Mouse (Mus musculus) MEL-GATA-1-ER (cell line): ENCODE results near the gene Ifna11.

ENCODE experiments used
- DNase-seq: peaks from one replicate; pipeline ENCODE4 v3.0.0-alpha.2; 2012; ENCODE audit warnings: low read depth; ENCODE audit errors: extremely low read depth

The Ifna11 gene

DNA sequence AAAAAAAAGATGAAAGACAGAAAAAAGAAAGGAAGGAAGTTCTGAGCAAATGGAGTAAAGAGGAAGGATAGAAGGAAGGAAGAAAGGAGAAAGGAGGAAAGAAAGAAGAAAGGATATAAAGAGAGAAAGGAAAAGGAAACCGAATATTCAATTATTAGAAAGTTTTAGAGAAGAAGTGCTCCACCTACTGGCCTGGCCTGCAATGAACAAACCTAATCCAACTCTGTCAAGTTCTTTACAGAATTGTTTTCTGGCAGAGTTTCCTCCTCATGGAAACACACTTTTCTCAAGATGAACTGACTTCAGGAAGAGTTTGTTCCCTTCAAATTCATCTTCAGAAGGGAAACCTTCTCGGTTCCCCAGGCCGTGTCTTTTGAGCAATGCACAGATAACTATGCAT is 19.1 kb downstream of the Ifna11 start:
- no peak for DNase-seq

DNA sequence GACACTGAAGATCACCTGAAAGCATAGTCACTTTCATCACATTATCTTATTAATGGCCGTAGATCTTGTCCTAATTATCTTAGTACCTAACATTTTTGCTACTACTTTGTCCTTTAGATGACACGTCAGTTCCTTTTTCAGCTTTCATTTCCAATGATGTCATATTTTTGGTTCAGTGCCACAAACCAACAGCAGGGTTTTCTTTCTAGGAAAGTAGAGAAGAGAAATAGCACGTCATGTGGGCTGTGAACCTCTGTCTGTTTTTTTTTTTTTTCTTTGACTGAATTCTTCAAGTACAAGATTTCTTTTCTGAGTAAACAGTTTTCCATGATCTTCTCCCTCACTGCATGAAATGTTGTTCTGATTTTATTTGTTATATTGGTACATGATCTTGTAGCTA is 20.3 kb downstream of the Ifna11 start:
- DNase-seq, result no peak

DNA sequence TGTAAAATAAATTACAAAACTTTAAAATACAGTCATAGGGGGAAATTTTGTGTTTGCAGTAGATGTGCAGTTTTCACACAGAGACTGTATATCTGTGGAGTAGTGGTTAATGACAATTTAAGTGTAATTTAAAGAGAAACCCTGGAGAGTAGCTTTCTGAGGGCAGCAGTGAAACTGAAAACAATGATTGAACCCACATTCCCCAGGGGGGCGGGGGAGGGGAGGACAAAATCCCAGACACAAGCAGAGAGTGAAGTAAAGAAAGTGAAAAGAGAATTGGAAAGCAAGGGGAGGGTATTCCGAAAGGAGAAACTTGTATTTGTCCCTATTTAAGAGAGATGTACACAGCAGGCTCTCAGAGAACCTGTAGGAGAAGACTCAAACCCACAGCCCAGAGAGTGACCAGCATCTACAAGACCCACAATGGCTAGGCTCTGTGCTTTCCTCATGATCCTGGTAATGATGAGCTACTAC is 21.7 kb downstream of the Ifna11 start, which contains the start of gene Ifna4:
Gene Ifna4 (plus strand): TSS at position 424 of the 474 bp plus-strand sequence.
- no peak for DNase-seq

DNA sequence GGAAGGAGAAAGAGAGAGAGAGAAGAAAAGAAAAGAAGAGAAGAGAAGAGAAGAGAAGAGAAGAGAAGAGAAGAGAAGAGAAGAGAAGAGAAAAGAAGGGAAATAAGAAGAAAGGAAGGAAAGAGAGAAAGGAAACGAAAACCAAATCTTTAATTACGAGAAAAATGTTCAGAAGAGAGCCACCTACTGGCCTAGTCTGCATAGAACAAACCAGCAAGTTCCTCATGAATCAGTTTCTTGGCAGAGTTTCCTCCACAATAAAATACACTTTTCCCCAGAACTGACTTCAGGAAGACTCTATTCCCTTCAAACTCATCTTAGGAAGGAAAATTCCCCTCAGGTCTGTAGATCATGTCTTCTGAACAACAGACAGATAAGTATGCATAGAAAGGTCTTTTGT is 25.6 kb downstream of the Ifna11 start:
- DNase-seq, result no peak

DNA sequence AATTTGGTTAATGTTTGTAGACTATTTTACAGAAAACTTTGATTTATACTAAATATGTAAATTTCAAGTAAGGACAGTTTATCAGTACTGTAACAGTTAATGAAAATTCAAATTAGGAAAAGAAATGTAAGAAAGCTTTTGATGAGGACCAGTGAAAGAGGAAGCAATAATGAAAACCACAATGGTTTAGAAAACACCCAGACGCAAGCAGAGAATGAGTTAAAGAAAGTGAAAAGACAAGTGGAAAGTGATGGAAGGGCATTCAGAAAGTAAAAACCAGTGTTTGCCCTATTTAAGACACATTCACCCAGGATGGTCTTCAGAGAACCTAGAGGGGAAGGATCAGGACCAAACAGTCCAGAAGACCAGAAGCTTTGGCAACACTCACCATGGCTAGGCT is 29.9 kb downstream of the Ifna11 start, which contains the start of gene Ifna1:
Gene Ifna1 (plus strand): TSS at position 390 of the 400 bp plus-strand sequence.
- no peak for DNase-seq

DNA sequence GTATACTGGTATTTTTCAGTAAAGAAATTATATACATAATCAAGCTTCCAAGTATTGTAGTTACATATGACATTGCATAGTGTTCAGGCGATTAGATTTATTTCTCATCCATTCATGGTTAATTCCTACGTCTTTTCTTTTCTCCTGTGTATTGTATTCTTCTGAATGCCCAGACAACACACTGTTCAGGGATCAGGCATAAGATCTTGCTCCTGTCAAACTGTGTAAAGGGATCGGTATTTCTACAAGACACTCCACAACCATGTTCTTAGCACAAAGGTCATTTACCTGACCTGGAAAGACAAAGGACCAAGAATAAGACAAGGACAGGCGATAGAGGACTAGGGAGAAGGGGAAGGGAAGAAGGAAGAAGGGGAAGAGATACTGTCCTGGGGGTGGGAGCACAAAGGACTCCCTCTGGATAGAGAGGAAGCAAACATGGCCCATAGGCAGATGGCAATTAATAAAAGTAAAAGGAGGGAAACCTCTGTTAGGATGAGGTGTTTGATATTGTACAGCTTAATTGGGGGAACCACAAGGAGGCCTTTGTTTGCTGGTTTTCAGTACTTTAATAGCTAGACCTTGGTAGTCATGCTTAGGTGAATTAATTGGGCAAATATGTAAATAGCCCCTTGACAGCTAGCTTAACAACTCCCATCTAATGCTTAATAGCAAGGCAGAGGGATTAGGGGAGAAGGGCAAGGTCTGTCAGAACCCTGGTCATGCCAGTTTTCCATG is 31.4 kb downstream of the Ifna11 start:
- no peak for DNase-seq

DNA sequence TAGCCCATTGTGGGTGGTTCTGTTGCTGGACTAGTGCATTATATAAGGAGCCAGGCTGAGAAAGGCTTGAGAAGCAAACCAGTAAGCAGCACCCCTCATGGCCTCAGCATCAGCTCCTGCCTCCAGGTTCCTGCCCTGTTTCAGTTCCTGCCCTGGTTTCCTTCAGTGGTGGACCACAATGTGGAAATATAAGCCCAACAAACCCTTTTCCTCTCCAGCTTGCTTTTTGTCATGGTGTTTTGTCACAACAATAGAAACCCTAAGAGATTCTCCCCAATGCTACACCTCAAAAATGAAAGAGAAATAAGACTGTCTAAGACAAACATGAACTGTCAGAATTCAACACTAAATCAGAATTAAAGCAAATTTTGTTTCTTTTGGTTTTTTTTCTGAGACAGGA is 39.5 kb downstream of the Ifna11 start:
- DNase-seq, result no peak

DNA sequence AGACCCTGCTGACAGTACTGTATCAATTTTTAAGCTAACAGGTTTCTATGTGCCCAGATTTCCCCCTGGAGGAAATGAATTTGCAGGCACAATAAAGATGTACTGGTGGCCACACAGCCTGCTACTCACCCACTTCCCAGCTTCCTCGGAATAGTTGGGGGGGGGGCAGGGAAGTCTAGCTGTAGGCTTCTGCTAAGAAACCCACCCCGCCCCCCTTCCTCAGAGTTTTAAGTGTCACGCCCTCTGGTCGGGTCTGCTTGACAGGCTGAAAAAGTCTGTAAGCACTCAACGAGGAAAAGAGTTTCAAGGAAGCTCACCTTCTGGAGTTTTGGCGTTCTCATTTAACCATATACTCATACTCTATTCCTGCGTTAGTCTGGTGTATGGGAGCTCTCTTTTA is 43.5 kb downstream of the Ifna11 start:
- DNase-seq, result no peak

DNA sequence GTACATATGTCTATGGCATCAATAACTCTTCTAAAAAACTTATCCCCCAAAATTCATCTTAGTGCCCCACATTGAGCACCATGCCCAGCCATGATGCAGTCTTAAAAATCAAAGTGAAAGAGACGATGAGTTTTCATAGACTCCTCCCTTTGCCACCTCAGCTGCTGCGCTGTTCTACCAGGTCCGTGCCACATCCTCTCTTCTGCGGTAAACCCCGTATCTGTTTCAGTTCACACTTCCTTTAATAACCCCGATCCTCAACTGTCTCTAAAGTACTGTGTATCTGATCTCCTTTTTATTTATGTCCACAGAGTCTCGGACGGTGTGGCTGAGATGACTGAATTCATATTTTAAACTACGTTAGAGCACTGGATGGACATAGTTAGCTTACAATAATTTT is 44.8 kb downstream of the Ifna11 start:
- DNase-seq, result peak; percentile 91

DNA sequence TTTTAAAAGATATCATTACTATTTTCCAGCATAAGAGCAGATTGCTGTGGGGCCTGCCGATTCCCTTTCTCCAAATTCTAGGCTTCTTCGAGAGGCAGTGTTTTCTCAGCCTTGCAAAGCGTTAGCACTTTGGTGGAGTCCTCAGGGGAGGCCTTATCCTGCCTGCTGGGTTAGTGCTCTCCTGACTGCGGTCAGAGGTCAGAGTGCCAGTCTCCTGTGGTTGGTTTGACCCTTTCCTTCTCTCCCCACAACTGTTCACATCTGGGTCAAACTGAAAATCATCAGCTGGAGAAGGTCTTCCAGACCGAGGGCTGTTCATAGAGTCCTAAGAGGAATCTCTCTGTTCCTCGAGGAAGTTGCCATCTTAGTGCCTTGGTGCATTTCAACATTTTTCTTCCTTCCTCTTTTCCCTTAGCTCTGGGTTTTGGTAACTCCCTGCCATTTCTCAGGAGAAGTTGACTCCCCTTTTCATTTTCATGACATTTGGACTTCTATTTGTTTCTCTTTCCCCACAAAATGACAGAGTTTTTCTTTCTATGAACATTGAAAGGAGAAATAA is 45.3 kb downstream of the Ifna11 start:
- peak; percentile 48 for DNase-seq

DNA sequence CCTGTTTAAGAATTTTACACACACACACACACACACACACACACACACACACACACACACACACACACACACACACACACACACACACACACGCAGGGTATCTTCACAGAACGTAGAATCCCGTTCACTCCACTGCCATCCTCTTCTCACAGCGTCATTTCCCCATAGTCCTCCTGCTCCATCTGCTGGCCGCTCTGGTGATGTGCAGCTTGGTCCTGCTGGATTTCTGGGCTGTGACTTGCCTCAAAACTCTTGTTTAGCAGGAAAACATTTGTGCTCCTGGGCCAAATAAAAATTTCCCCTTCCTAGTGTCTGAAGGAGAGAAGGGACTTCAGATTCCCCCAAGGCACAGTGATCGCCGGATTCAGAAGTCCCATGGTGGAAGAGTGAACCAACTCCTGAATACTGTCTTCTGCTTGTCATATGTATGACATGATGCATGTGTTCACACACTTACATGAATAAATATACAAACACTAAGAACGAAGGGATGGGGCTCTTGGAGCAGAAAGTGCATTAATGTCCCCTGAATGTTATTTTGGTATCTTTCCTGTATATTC is 47.7 kb downstream of the Ifna11 start:
- peak; percentile 74 for DNase-seq

DNA sequence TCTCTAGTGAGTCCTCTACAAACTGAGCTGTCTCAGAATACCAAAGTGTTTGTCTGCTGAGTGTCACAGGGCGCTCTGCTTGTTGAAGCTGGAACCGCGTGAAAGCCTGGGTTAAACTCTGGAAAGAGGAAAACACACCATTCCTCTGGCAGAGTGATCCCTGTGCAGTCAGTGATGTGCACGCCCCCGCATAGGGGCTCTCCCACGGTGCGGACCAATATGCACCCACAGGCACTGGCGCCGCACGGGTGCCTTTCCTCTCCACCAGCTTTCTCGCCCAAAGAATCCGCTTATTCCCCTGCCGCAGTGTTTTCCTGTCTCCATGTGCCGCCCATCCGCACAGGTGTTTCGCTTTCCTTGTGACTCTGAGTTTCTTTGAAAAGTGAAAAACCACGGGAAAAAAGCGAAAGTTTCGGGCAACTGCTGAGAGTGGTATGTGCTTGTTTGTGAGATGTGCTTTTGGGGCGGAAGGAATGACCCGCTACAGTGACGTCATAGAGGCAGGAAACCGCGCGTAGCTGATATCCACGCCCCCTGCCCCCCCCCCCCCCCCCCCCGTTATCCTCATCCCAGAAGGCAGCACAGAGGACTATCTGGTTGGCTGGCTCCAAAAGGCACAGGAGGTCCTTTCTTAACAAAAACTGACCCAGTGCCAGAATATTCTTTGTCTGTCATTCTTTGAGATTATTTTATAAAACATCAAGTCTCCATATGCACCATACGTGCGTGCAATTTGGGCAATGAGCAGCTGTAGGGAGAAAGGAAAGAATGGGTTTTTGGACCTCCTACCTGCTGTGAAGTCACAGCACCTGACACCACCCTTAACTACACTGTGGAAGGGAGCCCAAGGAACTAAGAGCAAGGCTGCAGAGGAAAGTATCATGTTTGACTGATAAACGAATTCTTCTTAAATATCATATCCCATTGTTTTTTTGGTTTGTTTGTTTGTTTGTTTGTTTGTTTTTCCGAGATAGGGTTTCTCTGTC is 48.5 kb downstream of the Ifna11 start:
- peak; percentile 50 for DNase-seq
